Mouse (Mus musculus): ENCODE data around the gene Slc6a3. TPM values are rescaled to one million over a fixed set of nuclear protein-coding genes. Genes with fewer than 3 reads are reported as not detected.
A peak's percentile ranks its signal among the peaks of the same experiment; 100 is the strongest.

Gene Slc6a3
- polyA plus RNA-seq, 1 experiment: 0.05 TPM

- Histone ChIP-seq H3K4me1 (ENCODE audit: control insufficient read depth, insufficient read depth, low read length) (no peaks in the 10 kb centered on the region), H3K27me3 (ENCODE audit: control insufficient read depth, insufficient read depth, low read length) (no peaks in the 10 kb centered on the region), H3K27ac (ENCODE audit: insufficient read depth, low read length) (no peak overlapping the region), H3K4me3 (replicated peaks; ENCODE audit: insufficient read depth, low read depth, low read length) (no peak overlapping the region)
- 70% methylated on average over 4 of the region's 4 CpGs for WGBS
- no peak for TF ChIP-seq POLR2A (IDR thresholded peaks at IDR 0.05; ENCODE audit: borderline replicate concordance, insufficient read depth, low read length)
- TF ChIP-seq CTCF (IDR thresholded peaks at IDR 0.05; ENCODE audit: borderline replicate concordance, insufficient read depth, low read depth, low read length): no peak
- no peak for DNase-seq
Measured at GRCm38 (mm10) chr13:73596276-73596675, 59.7 kb downstream of the Slc6a3 start.

- no peaks in the 10 kb centered on the region for H3K27me3 ChIP-seq (ENCODE audit: control insufficient read depth, insufficient read depth, low read length)
- no peak for DNase-seq
- H3K27ac ChIP-seq (ENCODE audit: insufficient read depth, low read length): no peak overlapping the region
- peaks cover 3% of the 10 kb centered on the region; the same call in 1 of the 2 replicates for H3K4me1 ChIP-seq (ENCODE audit: control insufficient read depth, insufficient read depth, low read length)
- WGBS: 82% methylated on average over 4 of the region's 4 CpGs
- no peak for TF ChIP-seq POLR2A (IDR thresholded peaks at IDR 0.05; ENCODE audit: borderline replicate concordance, insufficient read depth, low read length)
- no peak for TF ChIP-seq CTCF (IDR thresholded peaks at IDR 0.05; ENCODE audit: borderline replicate concordance, insufficient read depth, low read depth, low read length)
- no peak overlapping the region for H3K4me3 ChIP-seq (replicated peaks; ENCODE audit: insufficient read depth, low read depth, low read length)
Measured at GRCm38 (mm10) chr13:73600217-73600616, 63.7 kb downstream of the Slc6a3 start.

GRCm38 (mm10) chr13:73603046-73603445, 66.5 kb downstream of the Slc6a3 start:
- TF ChIP-seq POLR2A (IDR thresholded peaks at IDR 0.05; ENCODE audit: borderline replicate concordance, insufficient read depth, low read length) (no peak), CTCF (IDR thresholded peaks at IDR 0.05; ENCODE audit: borderline replicate concordance, insufficient read depth, low read depth, low read length) (no peak)
- WGBS: 43% methylated on average over 4 of the region's 4 CpGs
- Histone ChIP-seq H3K27ac (ENCODE audit: insufficient read depth, low read length) (no peak overlapping the region), H3K27me3 (ENCODE audit: control insufficient read depth, insufficient read depth, low read length) (no peaks in the 10 kb centered on the region), H3K4me1 (ENCODE audit: control insufficient read depth, insufficient read depth, low read length) (peaks cover 3% of the 10 kb centered on the region; the same call in 1 of the 2 replicates), H3K4me3 (replicated peaks; ENCODE audit: insufficient read depth, low read depth, low read length) (peak overlapping the region; percentile 97)
- DNase-seq: peak; percentile 10 to 27

- Histone ChIP-seq H3K27me3 (ENCODE audit: control insufficient read depth, insufficient read depth, low read length) (no peaks in the 10 kb centered on the region), H3K4me1 (ENCODE audit: control insufficient read depth, insufficient read depth, low read length) (peaks cover 3% of the 10 kb centered on the region; the same call in 1 of the 2 replicates), H3K27ac (ENCODE audit: insufficient read depth, low read length) (peak within 1 kb of the TSS; percentile 87; the same call in 1 of the 2 replicates), H3K4me3 (replicated peaks; ENCODE audit: insufficient read depth, low read depth, low read length) (peak within 1 kb of the TSS; percentile 97)
- 1% methylated on average over 53 of the region's 53 CpGs for WGBS
- TF ChIP-seq CTCF (IDR thresholded peaks at IDR 0.05; ENCODE audit: borderline replicate concordance, insufficient read depth, low read depth, low read length) (no peak), POLR2A (IDR thresholded peaks at IDR 0.05; ENCODE audit: borderline replicate concordance, insufficient read depth, low read length) (peak; percentile 93)
- peak; percentile 99 for DNase-seq
Measured at GRCm38 (mm10) chr13:73603522-73604155, 67.1 kb downstream of the Slc6a3 start, which contains the start of gene Clptm1l. Gene Clptm1l, plus strand, starts transcription at chr13:73604006.

- Histone ChIP-seq H3K4me1 (ENCODE audit: control insufficient read depth, insufficient read depth, low read length) (peaks cover 3% of the 10 kb centered on the region; the same call in 1 of the 2 replicates), H3K4me3 (replicated peaks; ENCODE audit: insufficient read depth, low read depth, low read length) (peak overlapping the region; percentile 97), H3K27ac (ENCODE audit: insufficient read depth, low read length) (no peak overlapping the region; the same call in 1 of the 2 replicates), H3K27me3 (ENCODE audit: control insufficient read depth, insufficient read depth, low read length) (no peaks in the 10 kb centered on the region)
- WGBS: 3% methylated on average over 38 of the region's 39 CpGs
- no peak for TF ChIP-seq CTCF (IDR thresholded peaks at IDR 0.05; ENCODE audit: borderline replicate concordance, insufficient read depth, low read depth, low read length)
- no peak for TF ChIP-seq POLR2A (IDR thresholded peaks at IDR 0.05; ENCODE audit: borderline replicate concordance, insufficient read depth, low read length)
- DNase-seq: no peak
Measured at GRCm38 (mm10) chr13:73604156-73604957, 67.8 kb downstream of the Slc6a3 start.

- TF ChIP-seq CTCF (IDR thresholded peaks at IDR 0.05; ENCODE audit: borderline replicate concordance, insufficient read depth, low read depth, low read length) (no peak), POLR2A (IDR thresholded peaks at IDR 0.05; ENCODE audit: borderline replicate concordance, insufficient read depth, low read length) (no peak)
- H3K27me3 ChIP-seq (ENCODE audit: control insufficient read depth, insufficient read depth, low read length): no peaks in the 10 kb centered on the region
- H3K4me1 ChIP-seq (ENCODE audit: control insufficient read depth, insufficient read depth, low read length): no peaks in the 10 kb centered on the region
- WGBS: 88% methylated on average over 5 of the region's 5 CpGs
- no peak overlapping the region for H3K4me3 ChIP-seq (replicated peaks; ENCODE audit: insufficient read depth, low read depth, low read length)
- no peak for DNase-seq
- no peak overlapping the region for H3K27ac ChIP-seq (ENCODE audit: insufficient read depth, low read length)
Measured at GRCm38 (mm10) chr13:73618406-73618805, 81.9 kb downstream of the Slc6a3 start.

GRCm38 (mm10) chr13:73620637-73621036, 84.1 kb downstream of the Slc6a3 start:
- Histone ChIP-seq H3K4me3 (replicated peaks; ENCODE audit: insufficient read depth, low read depth, low read length) (no peak overlapping the region), H3K27me3 (ENCODE audit: control insufficient read depth, insufficient read depth, low read length) (no peaks in the 10 kb centered on the region), H3K4me1 (ENCODE audit: control insufficient read depth, insufficient read depth, low read length) (no peaks in the 10 kb centered on the region), H3K27ac (ENCODE audit: insufficient read depth, low read length) (no peak overlapping the region)
- DNase-seq: no peak
- 65% methylated on average over 6 of the region's 6 CpGs for WGBS
- TF ChIP-seq POLR2A (IDR thresholded peaks at IDR 0.05; ENCODE audit: borderline replicate concordance, insufficient read depth, low read length) (no peak), CTCF (IDR thresholded peaks at IDR 0.05; ENCODE audit: borderline replicate concordance, insufficient read depth, low read depth, low read length) (no peak)

Data from cerebellum, adult 2 months (tissue).